10 mouse cellular contexts compared by ENCODE assay signal in genomic region chr2:156892821-156893220, GRCm38 (mm10). TPM values are rescaled to one million over a fixed set of nuclear protein-coding genes. Genes with fewer than 3 reads are reported as not detected.
"Had no signal": no experiment of that assay in that cellular context is flagged by ENCODE, and none has a peak within 500 bp of the region (broad histone marks: within the 10 kb centered on the region; RNA-seq: fewer than 3 reads in every experiment).

No protein-coding gene starts in this region.

- DNase-seq: liver, embryonic 13.5 days; liver, postnatal 0 days; lung, adult 2 months; lung, postnatal 14 days; lung, postnatal 36 days; right cerebral cortex, postnatal 14 days; thymus, adult 2 months; thymus, postnatal 25 days; thymus, postnatal 4 days had no signal

RNA-seq across cellular contexts. Expression of gene Sla2, which starts 5.8 kb away (rescaled TPM):
- total RNA-seq: midbrain, postnatal 0 days had no signal
